Mouse (Mus musculus): ENCODE measurements at regions not wholly inside any gene's neighbourhood (a gene's known extent, or its start where the extent isn't known, plus 50 kb on each side); places are given as distances from the start of the nearest gene placed in this dataset.

GRCm38 (mm10) chr2:59406976-59407375, 77.5 kb upstream of the Dapl1 start:
- no peak overlapping the region for H3K4me2 ChIP-seq (replicated peaks)
- peaks cover 3% of the 10 kb centered on the region; the same call in 1 of the 2 replicates for H3K9me3 ChIP-seq
- 85% methylated on average over 3 of the region's 3 CpGs for WGBS
- H3K36me3 ChIP-seq = no peaks in the 10 kb centered on the region
- no peaks in the 10 kb centered on the region for H3K27me3 ChIP-seq (replicated peaks)
- no peak overlapping the region for H3K9ac ChIP-seq
- H3K4me1 ChIP-seq = no peaks in the 10 kb centered on the region
- H3K27ac ChIP-seq = no peak overlapping the region
- no peak overlapping the region for H3K4me3 ChIP-seq
- no peak for ATAC-seq (ENCODE audit: low FRiP score, low read depth)

- Histone ChIP-seq H3K4me2 (replicated peaks) (no peak overlapping the region), H3K36me3 (no peaks in the 10 kb centered on the region), H3K9ac (no peak overlapping the region), H3K4me3 (no peak overlapping the region), H3K27me3 (replicated peaks) (no peaks in the 10 kb centered on the region), H3K4me1 (no peaks in the 10 kb centered on the region), H3K9me3 (peaks cover 3% of the 10 kb centered on the region; the same call in 1 of the 2 replicates), H3K27ac (no peak overlapping the region)
- peak; percentile 27; the same call in 1 of the 2 replicates for ATAC-seq (ENCODE audit: low FRiP score, low read depth)
- WGBS = 59% methylated on average over 13 of the region's 13 CpGs
Measured at GRCm38 (mm10) chr2:59407512-59407988, 76.9 kb upstream of the Dapl1 start.

- H3K36me3 ChIP-seq = no peaks in the 10 kb centered on the region
- WGBS = 82% methylated on average over 10 of the region's 10 CpGs
- no peak overlapping the region for H3K27ac ChIP-seq
Measured at GRCm38 (mm10) chr2:59408040-59408587, 76.3 kb upstream of the Dapl1 start.

GRCm38 (mm10) chr2:59414612-59415011, 69.8 kb upstream of the Dapl1 start:
- Histone ChIP-seq H3K4me3 (no peak overlapping the region), H3K4me2 (replicated peaks) (no peak overlapping the region), H3K36me3 (no peaks in the 10 kb centered on the region), H3K27ac (no peak overlapping the region), H3K27me3 (replicated peaks) (no peaks in the 10 kb centered on the region), H3K9me3 (no peaks in the 10 kb centered on the region), H3K9ac (no peak overlapping the region), H3K4me1 (peaks cover 13% of the 10 kb centered on the region)
- no peak for ATAC-seq (ENCODE audit: low FRiP score, low read depth)
- 79% methylated on average over 9 of the region's 9 CpGs for WGBS

More at GRCm38 (mm10) chr2:59408040-59408587, 76.3 kb upstream of the Dapl1 start:
- no peak for ATAC-seq (ENCODE audit: low FRiP score, low read depth)
- Histone ChIP-seq H3K4me1 (no peaks in the 10 kb centered on the region), H3K27me3 (replicated peaks) (no peaks in the 10 kb centered on the region), H3K9ac (no peak overlapping the region), H3K9me3 (peaks cover 3% of the 10 kb centered on the region; the same call in 1 of the 2 replicates), H3K4me2 (replicated peaks) (no peak overlapping the region), H3K4me3 (no peak overlapping the region)

GRCm38 (mm10) chr2:59416491-59417195, 67.8 kb upstream of the Dapl1 start:
- no peaks in the 10 kb centered on the region for H3K27me3 ChIP-seq (replicated peaks)
- no peak overlapping the region for H3K27ac ChIP-seq
- H3K9me3 ChIP-seq = no peaks in the 10 kb centered on the region
- H3K9ac ChIP-seq = no peak overlapping the region
- no peaks in the 10 kb centered on the region for H3K36me3 ChIP-seq
- no peak for ATAC-seq (ENCODE audit: low FRiP score, low read depth)
- H3K4me1 ChIP-seq = peaks cover 13% of the 10 kb centered on the region
- WGBS = 61% methylated on average over 8 of the region's 8 CpGs
- H3K4me3 ChIP-seq = no peak overlapping the region
- no peak overlapping the region for H3K4me2 ChIP-seq (replicated peaks)

GRCm38 (mm10) chr2:59417384-59417955, 67.0 kb upstream of the Dapl1 start:
- H3K4me3 ChIP-seq = no peak overlapping the region
- H3K9ac ChIP-seq = no peak overlapping the region
- H3K4me1 ChIP-seq = peaks cover 13% of the 10 kb centered on the region
- H3K9me3 ChIP-seq = no peaks in the 10 kb centered on the region
- 61% methylated on average over 11 of the region's 11 CpGs for WGBS
- peak; percentile 55 for ATAC-seq (ENCODE audit: low FRiP score, low read depth)
- no peaks in the 10 kb centered on the region for H3K36me3 ChIP-seq
- no peak overlapping the region for H3K4me2 ChIP-seq (replicated peaks)
- H3K27me3 ChIP-seq (replicated peaks) = no peaks in the 10 kb centered on the region
- no peak overlapping the region for H3K27ac ChIP-seq

GRCm38 (mm10) chr2:59420496-59420895, 64.0 kb upstream of the Dapl1 start:
- Histone ChIP-seq H3K4me2 (replicated peaks) (no peak overlapping the region), H3K9me3 (no peaks in the 10 kb centered on the region), H3K36me3 (no peaks in the 10 kb centered on the region), H3K9ac (no peak overlapping the region), H3K27ac (no peak overlapping the region), H3K4me3 (no peak overlapping the region), H3K4me1 (peaks cover 13% of the 10 kb centered on the region), H3K27me3 (replicated peaks) (no peaks in the 10 kb centered on the region)
- ATAC-seq (ENCODE audit: low FRiP score, low read depth) = no peak
- 67% methylated on average over 5 of the region's 5 CpGs for WGBS

GRCm38 (mm10) chr2:59422291-59423242, 61.9 kb upstream of the Dapl1 start:
- Histone ChIP-seq H3K4me3 (no peak overlapping the region), H3K27me3 (replicated peaks) (no peaks in the 10 kb centered on the region), H3K9me3 (no peaks in the 10 kb centered on the region), H3K9ac (no peak overlapping the region), H3K36me3 (no peaks in the 10 kb centered on the region), H3K4me2 (replicated peaks) (no peak overlapping the region), H3K4me1 (peaks cover 3% of the 10 kb centered on the region), H3K27ac (no peak overlapping the region)
- ATAC-seq (ENCODE audit: low FRiP score, low read depth) = no peak
- WGBS = 79% methylated on average over 10 of the region's 10 CpGs

GRCm38 (mm10) chr2:59424205-59424604, 60.2 kb upstream of the Dapl1 start:
- Histone ChIP-seq H3K36me3 (no peaks in the 10 kb centered on the region), H3K4me2 (replicated peaks) (no peak overlapping the region), H3K27ac (no peak overlapping the region), H3K27me3 (replicated peaks) (no peaks in the 10 kb centered on the region), H3K9ac (no peak overlapping the region), H3K4me3 (no peak overlapping the region), H3K9me3 (no peaks in the 10 kb centered on the region), H3K4me1 (no peaks in the 10 kb centered on the region)
- WGBS = 87% methylated on average over 2 of the region's 2 CpGs
- no peak for ATAC-seq (ENCODE audit: low FRiP score, low read depth)

GRCm38 (mm10) chr2:59424729-59425128, 59.7 kb upstream of the Dapl1 start:
- WGBS = 45% methylated on average over 5 of the region's 5 CpGs
- no peak overlapping the region for H3K9ac ChIP-seq
- H3K4me1 ChIP-seq = no peaks in the 10 kb centered on the region
- H3K4me3 ChIP-seq = no peak overlapping the region
- H3K4me2 ChIP-seq (replicated peaks) = no peak overlapping the region
- no peaks in the 10 kb centered on the region for H3K36me3 ChIP-seq
- peak; percentile 37; the same call in 1 of the 2 replicates for ATAC-seq (ENCODE audit: low FRiP score, low read depth)
- no peaks in the 10 kb centered on the region for H3K9me3 ChIP-seq
- H3K27me3 ChIP-seq (replicated peaks) = no peaks in the 10 kb centered on the region
- H3K27ac ChIP-seq = no peak overlapping the region

- 95% methylated on average over 4 of the region's 4 CpGs for WGBS
- Histone ChIP-seq H3K4me3 (no peak overlapping the region), H3K27ac (no peak overlapping the region), H3K9me3 (no peaks in the 10 kb centered on the region), H3K27me3 (replicated peaks) (no peaks in the 10 kb centered on the region), H3K4me2 (replicated peaks) (no peak overlapping the region), H3K4me1 (no peaks in the 10 kb centered on the region), H3K36me3 (no peaks in the 10 kb centered on the region), H3K9ac (no peak overlapping the region)
- ATAC-seq (ENCODE audit: low FRiP score, low read depth) = no peak
Measured at GRCm38 (mm10) chr2:59425876-59426275, 58.6 kb upstream of the Dapl1 start.

- no peak for ATAC-seq (ENCODE audit: low FRiP score, low read depth)
- 88% methylated on average over 5 of the region's 5 CpGs for whole genome bisulfite sequencing
- no peak overlapping the region for H3K4me3 ChIP-seq
- H3K9ac ChIP-seq = no peak overlapping the region
- no peaks in the 10 kb centered on the region for H3K36me3 ChIP-seq
- no peaks in the 10 kb centered on the region for H3K27me3 ChIP-seq (replicated peaks)
- H3K4me1 ChIP-seq = no peaks in the 10 kb centered on the region
- H3K4me2 ChIP-seq (replicated peaks) = no peak overlapping the region
- no peaks in the 10 kb centered on the region for H3K9me3 ChIP-seq
- H3K27ac ChIP-seq = no peak overlapping the region
Measured at GRCm38 (mm10) chr2:59431466-59431865, 53.0 kb upstream of the Dapl1 start.

Data from neural tube, embryonic 12.5 days (tissue).